ENCODE assay signal across 7 mouse cellular contexts in genomic region chr7:16993651-16994399, GRCm38 (mm10). TPM values are rescaled to one million over a fixed set of nuclear protein-coding genes. Genes with fewer than 3 reads are reported as not detected.
DNase-seq lines count a peak whose midpoint lies in the region; ATAC-seq and TF ChIP-seq lines count a peak whose summit lies in the region.

No protein-coding gene starts in this region.

- H3K27ac ChIP-seq in neural tube, embryonic 15.5 days (replicated peaks) = peak overlapping the region; percentile 67

- no peaks in the 10 kb centered on the region for H3K4me1 ChIP-seq in lung, adult 2 months (ENCODE audit: control insufficient read depth, insufficient read depth, low read length)
- H3K4me1 ChIP-seq in neural tube, embryonic 15.5 days = peaks cover 48% of the 10 kb centered on the region

- H3K27me3 ChIP-seq in neural tube, embryonic 15.5 days (replicated peaks) = 0 out of 2 replicates have a peak, but pooled peaks cover 3% of the 10 kb centered on the region

- no peaks in the 10 kb centered on the region for H3K36me3 ChIP-seq in neural tube, embryonic 15.5 days

- DNase-seq in adrenal gland, adult 18-20 months (ENCODE audit: low spot score in 2 of 2) = peak; percentile 66 to 68
- DNase-seq in embryo, embryonic 10.5 days (ENCODE audit: low spot score) = peak; percentile 92
- DNase-seq in heart, adult 18-20 months = peak; percentile 89 to 92
- peak; percentile 60 for DNase-seq in kidney, adult 11 months
- peak; percentile 40 for DNase-seq in lung, adult 2 months
- no peak for DNase-seq in natural killer cell, adult 2 months (ENCODE audit: low spot score in 2 of 2)

- H3K9me3 ChIP-seq in neural tube, embryonic 15.5 days (replicated peaks) = no peaks in the 10 kb centered on the region

- H3K9ac ChIP-seq in neural tube, embryonic 15.5 days (replicated peaks) = peak overlapping the region; percentile 45

- 5% methylated on average over 27 of the region's 27 CpGs for WGBS in lung, adult 2 months
- 8% methylated on average over 27 of the region's 27 CpGs for WGBS in neural tube, embryonic 15.5 days

- no peak for TF ChIP-seq CTCF in lung, adult 2 months (IDR thresholded peaks at IDR 0.05; ENCODE audit: insufficient read depth, low read length)

- ATAC-seq in neural tube, embryonic 15.5 days (ENCODE audit: low FRiP score) = peak; percentile 60

- peak overlapping the region; percentile 53 for H3K4me2 ChIP-seq in neural tube, embryonic 15.5 days

- peak; percentile 48; the same call in 1 of the 2 replicates for TF ChIP-seq POLR2A in lung, adult 2 months (IDR thresholded peaks at IDR 0.05; ENCODE audit: borderline replicate concordance, extremely low read depth, low read depth, low read length)

- peak overlapping the region; percentile 49 for H3K4me3 ChIP-seq in lung, adult 2 months (replicated peaks; ENCODE audit: extremely low read depth, low read depth, low read length)
- H3K4me3 ChIP-seq in neural tube, embryonic 15.5 days (replicated peaks) = peak overlapping the region; percentile 40

RNA-seq across cellular contexts. Expression of gene Ccdc8, which starts 1.3 kb away (rescaled TPM):
- total RNA-seq in adrenal gland, adult 18-20 months (2021) = 10 to 100 TPM; 18.3 TPM
- total RNA-seq in heart, adult 18-20 months (2021) = 1 to 10 TPM; 3.8 to 4.5 TPM
- 4.1 and 5.2 TPM in 2 replicates for polyA plus RNA-seq in lung, adult 2 months (2012; rRNA removed)
- 7.7 and 13.9 TPM in 2 replicates for polyA plus RNA-seq in neural tube, embryonic 15.5 days (2015; fragmentation: Nextera tagmentation; extraction: Ambion mirVana)

RNA-seq across cellular contexts. Expression of gene Gm42372, which starts 10.9 kb away (rescaled TPM):
- 1 to 10 TPM; 1.6 to 2.0 TPM for total RNA-seq in adrenal gland, adult 18-20 months (2021)
- under 1 TPM in 1 of 2 experiments, not detected in 1; 0.08 TPM for total RNA-seq in heart, adult 18-20 months (2021)
- 0.03 and 0.04 TPM in 2 replicates for polyA plus RNA-seq in lung, adult 2 months (2012; rRNA removed)
- 5.7 and 6.4 TPM in 2 replicates for polyA plus RNA-seq in neural tube, embryonic 15.5 days (2015; fragmentation: Nextera tagmentation; extraction: Ambion mirVana)

RNA-seq across cellular contexts. Expression of gene Ppp5c, which starts 33.9 kb away (rescaled TPM):
- 10 to 100 TPM; 88.9 to 95.2 TPM for total RNA-seq in adrenal gland, adult 18-20 months (2021)
- total RNA-seq in heart, adult 18-20 months (2021) = 10 to 100 TPM; 98.8 to 98.9 TPM
- polyA plus RNA-seq in lung, adult 2 months (2012; rRNA removed) = 141 and 153 TPM in 2 replicates
- 128 TPM in 2 replicates for polyA plus RNA-seq in neural tube, embryonic 15.5 days (2015; fragmentation: Nextera tagmentation; extraction: Ambion mirVana)

RNA-seq across cellular contexts. Expression of gene Pnmal1, which starts 34.3 kb away (rescaled TPM):
- total RNA-seq in adrenal gland, adult 18-20 months (2021) = 1 to 10 TPM; 3.5 to 4.0 TPM
- total RNA-seq in heart, adult 18-20 months (2021) = not detected
- not detected in 2 replicates for polyA plus RNA-seq in lung, adult 2 months (2012; rRNA removed)
- polyA plus RNA-seq in neural tube, embryonic 15.5 days (2015; fragmentation: Nextera tagmentation; extraction: Ambion mirVana) = 43.3 and 52.0 TPM in 2 replicates

RNA-seq across cellular contexts. Expression of gene Pnmal2, which starts 49.3 kb away (rescaled TPM):
- total RNA-seq in adrenal gland, adult 18-20 months (2021) = 10 to 100 TPM; 24.4 to 33.3 TPM
- 1 to 10 TPM; 3.7 to 4.0 TPM for total RNA-seq in heart, adult 18-20 months (2021)
- 2.0 and 3.2 TPM in 2 replicates for polyA plus RNA-seq in lung, adult 2 months (2012; rRNA removed)
- polyA plus RNA-seq in neural tube, embryonic 15.5 days (2015; fragmentation: Nextera tagmentation; extraction: Ambion mirVana) = 117 and 137 TPM in 2 replicates

Comparison
In these comparisons a context has a peak if more than half of its experiments do, and no peak if none do; other contexts are left out.
1. DNase-seq: peak in adrenal gland, adult 18-20 months (2 of 2), embryo, embryonic 10.5 days (single experiment), heart, adult 18-20 months (2 of 2), kidney, adult 11 months (single experiment) and lung, adult 2 months (single experiment); none in natural killer cell, adult 2 months (0 of 2).